Mouse (Mus musculus): ENCODE results near the gene Cyb5d1. TPM values are rescaled to one million over a fixed set of nuclear protein-coding genes. Genes with fewer than 3 reads are reported as not detected.

The Cyb5d1 gene
- polyA plus RNA-seq, 1 experiment = 26.6 TPM

DNA sequence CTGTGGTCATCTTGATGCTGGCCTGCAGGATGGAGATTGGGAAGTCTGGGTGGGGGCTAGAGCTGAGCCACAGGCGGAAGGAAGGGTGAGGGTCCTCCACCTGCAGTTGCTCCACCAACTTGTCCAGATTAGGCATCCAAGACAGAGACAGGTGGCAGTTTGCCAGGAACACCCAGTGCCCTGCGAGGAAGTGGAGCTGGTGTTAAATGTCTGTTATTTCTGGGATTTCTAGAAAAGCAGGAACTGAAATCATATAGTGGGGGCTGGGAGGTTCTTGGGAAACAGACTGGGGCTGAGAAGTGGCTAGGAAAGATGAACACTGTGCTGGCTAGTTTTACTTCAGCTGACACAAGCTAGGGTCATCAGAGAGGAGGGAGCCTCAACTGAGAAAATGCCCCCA lies 33.9 kb upstream of the Cyb5d1 start:
- WGBS = 34% methylated on average over 2 of the region's 2 CpGs
- Histone ChIP-seq H3K36me3 (ENCODE audit: control insufficient read depth, insufficient read depth, low read length) (no peaks in the 10 kb centered on the region), H3K27me3 (replicated peaks; ENCODE audit: control insufficient read depth, insufficient read depth, low read length) (no peaks in the 10 kb centered on the region), H3K27ac (ENCODE audit: insufficient read depth, low read depth, low read length) (no peak overlapping the region), H3K4me3 (ENCODE audit: insufficient read depth, low read depth, low read length) (no peak overlapping the region), H3K4me1 (ENCODE audit: control insufficient read depth, insufficient read depth, low read length) (peaks cover 2% of the 10 kb centered on the region; the same call in 1 of the 2 replicates)
- peak; percentile 34 for DNase-seq
- TF ChIP-seq CTCF (conservative IDR thresholded peaks at IDR 0.05; ENCODE audit: insufficient read depth, insufficient read length, low read depth, low read length) (no peak), POLR2A (IDR thresholded peaks at IDR 0.05; ENCODE audit: low read depth, low read length) (no peak)

DNA sequence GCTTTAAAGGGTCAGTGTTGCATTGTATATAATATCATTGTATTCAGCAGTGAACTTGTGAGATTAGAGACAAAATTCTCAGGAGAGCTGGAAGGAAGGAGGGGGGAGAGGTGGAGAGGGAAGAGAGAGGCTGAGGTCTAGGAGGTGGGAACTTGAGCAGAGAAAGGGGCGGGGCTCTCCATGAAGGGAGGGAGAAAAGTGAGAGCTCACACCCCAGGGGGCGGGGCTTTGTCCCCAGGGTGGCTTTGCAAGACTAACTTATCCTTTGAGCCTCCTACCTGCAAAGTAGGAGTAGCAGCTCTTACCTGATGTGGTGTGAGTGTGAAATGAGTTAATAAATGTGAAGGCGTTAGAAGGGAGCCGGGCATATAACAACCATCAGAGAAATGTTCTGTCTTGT lies 33.3 kb upstream of the Cyb5d1 start:
- Histone ChIP-seq H3K4me3 (ENCODE audit: insufficient read depth, low read depth, low read length) (no peak overlapping the region), H3K36me3 (ENCODE audit: control insufficient read depth, insufficient read depth, low read length) (no peaks in the 10 kb centered on the region), H3K4me1 (ENCODE audit: control insufficient read depth, insufficient read depth, low read length) (peaks cover 2% of the 10 kb centered on the region; the same call in 1 of the 2 replicates), H3K27me3 (replicated peaks; ENCODE audit: control insufficient read depth, insufficient read depth, low read length) (no peaks in the 10 kb centered on the region), H3K27ac (ENCODE audit: insufficient read depth, low read depth, low read length) (no peak overlapping the region)
- TF ChIP-seq CTCF (conservative IDR thresholded peaks at IDR 0.05; ENCODE audit: insufficient read depth, insufficient read length, low read depth, low read length) = 0 out of 2 replicates have a peak, but pooled peaks have one; percentile 1
- TF ChIP-seq POLR2A (IDR thresholded peaks at IDR 0.05; ENCODE audit: low read depth, low read length) = no peak
- WGBS = 18% methylated on average over 4 of the region's 4 CpGs
- peak; percentile 89 for DNase-seq

DNA sequence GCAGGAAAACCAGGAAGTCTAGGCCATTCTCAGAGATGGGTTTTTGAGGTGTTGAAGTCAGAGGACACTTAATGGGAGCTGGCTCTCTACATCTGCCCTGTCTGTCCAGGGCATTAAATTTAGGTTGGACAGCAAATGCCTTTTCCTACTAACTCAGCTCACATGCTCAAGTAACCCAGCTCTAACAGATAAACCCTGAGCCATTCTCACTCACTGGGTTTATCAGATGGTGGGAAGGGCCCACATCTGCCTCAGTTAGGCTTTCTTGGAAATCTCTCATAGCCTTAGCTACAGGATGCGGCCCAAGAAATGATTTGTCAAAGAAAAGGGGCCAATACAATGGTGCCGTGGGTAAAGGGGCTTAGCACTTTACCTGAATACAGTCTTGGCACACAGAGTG lies 30.8 kb upstream of the Cyb5d1 start:
- Histone ChIP-seq H3K4me3 (ENCODE audit: insufficient read depth, low read depth, low read length) (no peak overlapping the region), H3K4me1 (ENCODE audit: control insufficient read depth, insufficient read depth, low read length) (no peaks in the 10 kb centered on the region), H3K27ac (ENCODE audit: insufficient read depth, low read depth, low read length) (no peak overlapping the region), H3K36me3 (ENCODE audit: control insufficient read depth, insufficient read depth, low read length) (no peaks in the 10 kb centered on the region), H3K27me3 (replicated peaks; ENCODE audit: control insufficient read depth, insufficient read depth, low read length) (no peaks in the 10 kb centered on the region)
- DNase-seq = no peak
- no peak for TF ChIP-seq CTCF (conservative IDR thresholded peaks at IDR 0.05; ENCODE audit: insufficient read depth, insufficient read length, low read depth, low read length)
- TF ChIP-seq POLR2A (IDR thresholded peaks at IDR 0.05; ENCODE audit: low read depth, low read length) = no peak
- 94% methylated on average over 2 of the region's 2 CpGs for WGBS

DNA sequence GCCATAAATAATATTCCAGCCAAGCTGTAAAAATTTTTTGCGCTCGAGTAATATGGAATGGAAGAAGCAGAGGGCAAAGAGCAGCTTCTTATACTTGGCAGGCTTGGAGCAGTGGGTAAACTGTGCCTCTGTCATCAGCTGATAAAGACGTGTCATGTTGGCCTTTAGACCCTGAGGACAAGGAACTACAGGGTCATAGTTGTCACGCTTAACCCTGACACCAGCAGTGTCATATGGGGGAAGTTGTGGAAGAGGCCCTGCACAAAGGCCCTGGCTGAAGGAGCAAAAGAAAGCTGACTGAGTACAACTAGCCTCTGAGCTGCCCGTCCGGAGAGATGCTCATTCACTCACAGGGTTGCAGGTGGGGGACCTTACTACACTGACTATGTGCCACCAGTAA lies 28.5 kb upstream of the Cyb5d1 start:
- no peaks in the 10 kb centered on the region for H3K36me3 ChIP-seq (ENCODE audit: control insufficient read depth, insufficient read depth, low read length)
- no peaks in the 10 kb centered on the region for H3K27me3 ChIP-seq (replicated peaks; ENCODE audit: control insufficient read depth, insufficient read depth, low read length)
- DNase-seq = no peak
- peaks cover 4% of the 10 kb centered on the region; the same call in 1 of the 2 replicates for H3K4me1 ChIP-seq (ENCODE audit: control insufficient read depth, insufficient read depth, low read length)
- no peak for TF ChIP-seq CTCF (conservative IDR thresholded peaks at IDR 0.05; ENCODE audit: insufficient read depth, insufficient read length, low read depth, low read length)
- no peak for TF ChIP-seq POLR2A (IDR thresholded peaks at IDR 0.05; ENCODE audit: low read depth, low read length)
- no peak overlapping the region for H3K27ac ChIP-seq (ENCODE audit: insufficient read depth, low read depth, low read length)
- no peak overlapping the region for H3K4me3 ChIP-seq (ENCODE audit: insufficient read depth, low read depth, low read length)
- WGBS = 63% methylated on average over 6 of the region's 6 CpGs

DNA sequence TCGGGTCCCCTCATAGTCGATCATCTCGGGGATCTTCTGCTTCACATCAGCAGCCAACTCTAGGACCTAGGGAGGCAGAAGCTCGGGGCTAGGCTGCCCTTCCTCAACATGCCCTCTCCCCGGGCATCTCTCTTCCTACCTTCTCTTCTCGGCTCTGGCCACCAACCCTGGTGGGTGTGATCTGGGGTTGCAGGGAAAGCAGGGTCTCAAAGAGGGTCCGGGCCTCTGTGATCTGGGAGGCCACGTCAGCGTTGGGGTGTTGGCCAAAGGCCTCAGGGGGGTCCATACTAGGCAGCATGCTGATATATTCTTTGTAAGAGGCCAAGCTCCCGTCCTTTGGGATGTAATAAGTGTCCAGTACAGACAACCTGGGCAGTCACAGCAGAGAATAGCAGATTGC lies 27.4 kb upstream of the Cyb5d1 start:
- TF ChIP-seq POLR2A (IDR thresholded peaks at IDR 0.05; ENCODE audit: low read depth, low read length) = no peak
- no peak for TF ChIP-seq CTCF (conservative IDR thresholded peaks at IDR 0.05; ENCODE audit: insufficient read depth, insufficient read length, low read depth, low read length)
- H3K27me3 ChIP-seq (replicated peaks; ENCODE audit: control insufficient read depth, insufficient read depth, low read length) = no peaks in the 10 kb centered on the region
- no peak overlapping the region for H3K4me3 ChIP-seq (ENCODE audit: insufficient read depth, low read depth, low read length)
- no peaks in the 10 kb centered on the region for H3K36me3 ChIP-seq (ENCODE audit: control insufficient read depth, insufficient read depth, low read length)
- peaks cover 4% of the 10 kb centered on the region; the same call in 1 of the 2 replicates for H3K4me1 ChIP-seq (ENCODE audit: control insufficient read depth, insufficient read depth, low read length)
- 92% methylated on average over 10 of the region's 10 CpGs for WGBS
- DNase-seq = no peak
- H3K27ac ChIP-seq (ENCODE audit: insufficient read depth, low read depth, low read length) = no peak overlapping the region

DNA sequence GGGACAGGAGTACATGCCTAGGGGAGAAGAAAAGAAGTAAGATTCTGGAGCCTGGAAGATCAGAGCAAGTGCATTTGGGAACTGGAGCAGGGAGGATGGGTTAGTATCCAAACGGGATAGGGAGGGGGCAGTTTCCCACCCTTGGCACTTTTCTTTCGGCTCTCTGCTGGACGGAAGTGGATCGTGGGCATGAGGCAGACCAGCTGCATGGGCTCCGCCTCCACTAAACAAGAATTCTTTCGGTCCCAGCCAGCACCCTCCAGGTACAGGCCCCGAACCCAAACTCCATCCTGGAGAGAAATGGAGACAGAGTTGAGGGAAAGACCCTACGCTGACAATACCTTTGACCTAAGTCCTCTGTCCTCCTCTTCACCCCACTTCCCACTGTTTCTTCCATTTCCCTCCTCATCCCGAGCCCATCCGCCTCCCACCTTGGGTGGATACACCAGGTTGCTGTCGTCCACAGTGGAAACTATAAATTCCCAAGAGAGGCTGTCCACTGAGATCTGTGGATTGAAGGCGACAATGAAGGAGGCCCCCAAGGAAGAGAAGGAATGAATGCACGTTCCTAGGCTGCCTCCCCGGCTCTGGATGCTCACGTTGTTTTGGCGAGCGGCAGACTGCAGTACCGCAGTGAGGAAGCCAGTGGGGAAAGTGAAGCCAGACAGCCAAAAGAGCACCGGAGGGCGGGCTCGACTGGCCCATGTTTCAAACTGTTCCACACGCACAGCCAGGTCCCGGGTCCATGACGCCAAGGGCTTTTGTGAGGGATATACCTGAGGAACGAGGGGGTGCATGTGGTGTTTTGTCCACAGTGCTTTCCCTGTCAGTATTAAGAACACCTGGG lies 25.9 kb upstream of the Cyb5d1 start:
- Histone ChIP-seq H3K4me3 (ENCODE audit: insufficient read depth, low read depth, low read length) (no peak overlapping the region), H3K27me3 (replicated peaks; ENCODE audit: control insufficient read depth, insufficient read depth, low read length) (no peaks in the 10 kb centered on the region), H3K27ac (ENCODE audit: insufficient read depth, low read depth, low read length) (no peak overlapping the region), H3K36me3 (ENCODE audit: control insufficient read depth, insufficient read depth, low read length) (no peaks in the 10 kb centered on the region), H3K4me1 (ENCODE audit: control insufficient read depth, insufficient read depth, low read length) (peaks cover 7% of the 10 kb centered on the region; the same call in 1 of the 2 replicates)
- TF ChIP-seq CTCF (conservative IDR thresholded peaks at IDR 0.05; ENCODE audit: insufficient read depth, insufficient read length, low read depth, low read length) (no peak), POLR2A (IDR thresholded peaks at IDR 0.05; ENCODE audit: low read depth, low read length) (no peak)
- no peak for DNase-seq
- WGBS = 39% methylated on average over 25 of the region's 25 CpGs

DNA sequence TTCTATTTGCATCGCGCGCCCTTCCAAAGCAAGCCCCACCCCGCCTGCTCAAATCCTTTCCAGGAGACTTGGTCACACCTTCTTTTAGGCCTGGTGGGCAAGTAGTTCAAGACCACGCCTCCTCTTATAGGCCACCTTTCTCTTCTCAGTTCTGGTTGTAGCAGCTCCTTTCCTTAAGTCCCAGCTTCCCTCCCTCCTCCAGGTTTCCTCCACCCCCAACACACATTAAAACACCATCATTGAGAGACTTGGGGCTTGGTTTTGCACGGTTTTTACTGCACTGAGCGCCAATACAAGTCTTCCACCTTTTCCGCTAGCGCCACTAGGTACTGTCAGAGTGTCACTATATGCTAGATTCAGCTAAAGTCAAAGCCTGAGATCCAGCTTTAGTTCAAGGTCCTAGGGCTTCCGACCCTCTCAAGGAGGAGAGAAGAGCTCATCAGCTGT lies 25.1 kb upstream of the Cyb5d1 start:
- no peak for DNase-seq
- Histone ChIP-seq H3K27me3 (replicated peaks; ENCODE audit: control insufficient read depth, insufficient read depth, low read length) (no peaks in the 10 kb centered on the region), H3K4me1 (ENCODE audit: control insufficient read depth, insufficient read depth, low read length) (peaks cover 7% of the 10 kb centered on the region; the same call in 1 of the 2 replicates), H3K27ac (ENCODE audit: insufficient read depth, low read depth, low read length) (no peak overlapping the region), H3K36me3 (ENCODE audit: control insufficient read depth, insufficient read depth, low read length) (no peaks in the 10 kb centered on the region), H3K4me3 (ENCODE audit: insufficient read depth, low read depth, low read length) (peak overlapping the region; percentile 70)
- WGBS = 28% methylated on average over 10 of the region's 10 CpGs
- TF ChIP-seq POLR2A (IDR thresholded peaks at IDR 0.05; ENCODE audit: low read depth, low read length) (no peak), CTCF (conservative IDR thresholded peaks at IDR 0.05; ENCODE audit: insufficient read depth, insufficient read length, low read depth, low read length) (no peak)
